Mouse (Mus musculus) left cerebral cortex, adult 9 months (tissue): Measurements from ENCODE around the gene Mief2.

ENCODE experiments used
- DNase-seq, 2 experiments: peaks; one replicate each; pipeline ENCODE4 v3.0.0; 2022; ENCODE audit warnings: low spot score in 2 of 2

The Mief2 gene

GRCm38 (mm10) chr11:60728260-60728761 lies at the start of gene Mief2:
Gene Mief2, plus strand, starts transcription at chr11:60728398.
- DNase-seq: peak; percentile 85 to 94

- no peak for DNase-seq
Observed at GRCm38 (mm10) chr11:60696165-60696564, 32.0 kb upstream of the Mief2 start.

GRCm38 (mm10) chr11:60697561-60697960 lies 30.6 kb upstream of the Mief2 start:
- DNase-seq: no peak

DNA sequence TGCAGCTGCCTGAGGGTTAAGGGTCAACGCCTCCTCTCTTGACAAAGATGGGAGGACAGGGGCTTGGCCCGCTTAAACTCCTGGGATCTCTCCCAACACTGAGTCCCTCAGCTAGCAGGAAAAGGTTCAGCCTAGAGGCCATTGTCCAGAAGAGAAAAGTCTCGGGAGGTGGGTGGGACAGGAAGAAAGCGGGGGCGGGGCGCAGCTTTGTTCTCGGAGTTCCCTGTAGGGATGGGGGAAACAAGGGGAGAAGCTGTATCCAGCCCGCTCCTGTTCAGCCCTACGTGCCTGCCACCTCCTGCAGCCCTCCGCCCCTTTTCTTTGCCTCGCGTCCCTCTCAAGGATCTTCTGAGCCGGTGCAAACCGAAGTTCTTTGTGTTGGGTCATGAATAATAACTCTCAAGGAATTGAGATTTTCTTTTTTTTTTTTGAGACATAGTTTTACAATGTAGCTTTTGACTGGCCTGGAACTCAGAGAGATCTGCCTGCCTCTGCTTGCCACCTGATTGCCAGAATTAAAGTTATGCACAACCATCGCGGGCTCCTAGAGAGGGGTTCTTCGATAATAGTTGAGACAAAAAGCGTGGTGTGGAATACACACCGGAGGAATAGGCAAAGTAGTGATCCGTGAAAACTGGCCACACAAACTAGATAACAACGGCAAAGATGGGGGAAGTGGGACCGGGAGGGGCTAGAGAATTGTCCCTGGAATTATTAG lies 29.2 kb upstream of the Mief2 start:
- DNase-seq: peak; percentile 11 to 22

- DNase-seq: peak in 1 of 2 experiments; percentile 79
Observed at GRCm38 (mm10) chr11:60699524-60700075, 28.6 kb upstream of the Mief2 start, which contains the start of gene Llgl1. Gene Llgl1, plus strand, starts transcription at chr11:60699723.

GRCm38 (mm10) chr11:60700320-60701185 lies 27.6 kb upstream of the Mief2 start:
- DNase-seq: peak in 1 of 2 experiments; percentile 10

- DNase-seq: peak in 1 of 2 experiments; percentile 7
Observed at GRCm38 (mm10) chr11:60701611-60702010, 26.6 kb upstream of the Mief2 start.

- peak in 1 of 2 experiments; percentile 80 for DNase-seq
Observed at GRCm38 (mm10) chr11:60703131-60703530, 25.1 kb upstream of the Mief2 start.

DNA sequence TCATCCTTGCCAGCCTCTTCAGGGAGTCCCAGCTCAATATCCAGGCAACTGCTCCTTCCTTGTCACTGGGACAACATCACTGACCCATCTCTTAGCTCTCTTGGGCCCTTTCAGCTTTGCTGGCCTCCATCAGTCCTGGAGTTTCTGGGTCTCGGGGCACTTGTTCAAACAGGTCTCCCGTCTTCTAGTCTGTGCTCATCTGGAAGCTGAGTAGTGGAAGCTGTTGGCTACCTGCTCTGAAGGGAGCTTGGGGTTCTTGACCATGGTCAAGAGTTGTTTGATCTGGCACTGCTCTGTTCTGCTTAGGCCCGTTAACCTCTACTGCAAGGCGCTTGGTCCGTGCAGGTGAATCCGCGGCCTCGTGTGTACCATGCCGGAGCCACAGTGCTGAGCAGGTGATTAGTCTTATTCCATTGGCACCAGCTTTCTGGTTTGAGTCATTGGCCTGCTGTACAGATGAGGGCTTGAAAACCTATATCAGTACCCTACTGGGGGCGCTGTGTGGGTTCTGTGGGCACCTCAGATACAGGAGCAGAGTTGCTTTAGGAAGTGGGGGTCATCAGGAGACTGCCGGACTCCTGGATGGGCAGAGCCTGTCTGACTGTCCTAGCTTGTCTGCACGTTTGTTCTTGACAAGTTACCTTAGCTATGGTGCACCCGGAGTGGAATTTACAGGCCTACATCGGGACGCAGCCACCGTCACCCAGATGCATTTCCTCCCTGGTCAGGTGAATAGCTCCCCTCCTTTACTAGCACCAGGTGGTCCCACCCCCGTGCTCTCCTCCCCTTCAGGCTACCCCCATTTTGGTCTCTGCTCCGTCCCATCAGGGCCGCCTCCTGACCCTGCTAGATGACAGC lies 23.9 kb upstream of the Mief2 start:
- peak in 1 of 2 experiments; percentile 3 for DNase-seq

DNA sequence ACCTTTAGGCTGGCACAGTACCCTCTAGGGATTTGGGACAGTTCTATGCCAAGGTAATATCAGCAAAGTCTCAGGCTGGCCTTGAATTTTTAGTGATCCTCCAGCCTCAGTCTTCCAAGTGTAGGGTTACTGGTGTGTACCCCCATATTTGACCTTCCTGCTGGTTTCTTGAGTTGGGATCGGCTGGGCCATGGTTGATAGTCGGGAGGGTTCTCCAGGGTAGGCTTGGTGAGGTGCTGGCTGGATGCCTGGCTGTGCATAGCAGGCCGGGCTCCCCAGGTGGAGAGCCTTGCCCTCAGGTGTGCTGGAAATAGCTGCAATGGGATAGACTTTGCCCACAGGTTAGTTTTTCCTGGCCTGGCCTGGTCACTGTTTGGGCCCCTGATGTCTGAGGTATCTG lies 22.9 kb upstream of the Mief2 start:
- DNase-seq: no peak

DNA sequence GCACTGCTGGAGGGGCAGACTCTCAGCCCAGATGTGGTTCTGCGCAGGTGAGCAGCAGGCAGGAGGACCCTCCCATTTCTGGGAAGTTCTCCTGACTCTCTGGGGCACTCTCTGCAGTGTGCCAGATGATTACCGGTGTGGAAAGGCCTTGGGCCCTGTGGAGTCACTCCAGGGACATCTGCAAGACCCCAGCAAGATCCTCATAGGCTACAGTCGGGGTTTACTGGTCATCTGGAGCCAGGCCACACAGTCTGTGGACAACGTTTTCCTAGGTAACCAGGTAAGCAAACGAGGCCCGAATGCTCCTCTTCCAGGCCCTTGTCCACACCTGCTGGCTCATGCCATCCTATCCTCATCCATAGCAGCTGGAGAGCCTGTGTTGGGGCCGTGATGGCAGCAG lies 22.1 kb upstream of the Mief2 start:
- peak; percentile 0 to 1 for DNase-seq

DNA sequence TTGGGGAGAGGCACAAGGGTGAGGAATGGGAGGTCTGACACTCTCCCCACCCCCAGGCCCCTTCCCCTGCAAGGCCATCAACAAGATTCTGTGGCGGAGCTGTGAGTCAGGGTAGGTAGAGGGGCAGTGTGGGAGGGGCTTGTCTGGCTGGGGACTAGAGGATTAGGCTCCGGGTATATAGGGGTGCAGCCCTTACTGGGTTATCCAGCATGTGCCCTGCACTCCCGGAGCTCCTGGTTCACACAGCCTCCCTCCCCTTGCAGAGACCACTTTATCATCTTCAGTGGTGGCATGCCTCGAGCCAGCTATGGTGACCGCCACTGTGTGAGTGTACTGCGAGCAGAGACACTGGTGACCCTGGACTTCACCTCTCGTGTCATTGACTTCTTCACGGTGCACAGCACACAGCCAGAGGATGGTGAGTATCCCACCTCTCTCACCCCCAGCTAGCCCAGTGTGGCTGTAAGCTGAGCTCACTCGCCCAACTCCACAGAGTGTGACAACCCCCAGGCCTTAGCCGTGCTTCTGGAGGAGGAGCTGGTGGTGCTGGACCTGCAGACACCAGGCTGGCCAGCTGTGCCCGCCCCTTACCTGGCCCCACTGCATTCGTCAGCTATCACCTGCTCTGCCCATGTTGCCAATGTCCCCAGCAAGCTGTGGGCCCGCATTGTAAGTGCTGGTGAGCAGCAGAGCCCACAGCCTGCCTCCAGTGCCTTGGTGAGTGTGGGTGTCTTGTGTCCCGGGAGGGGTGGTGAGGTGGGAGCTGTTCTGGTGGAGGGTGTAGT lies 21.3 kb upstream of the Mief2 start:
- peak; percentile 7 to 21 for DNase-seq

DNA sequence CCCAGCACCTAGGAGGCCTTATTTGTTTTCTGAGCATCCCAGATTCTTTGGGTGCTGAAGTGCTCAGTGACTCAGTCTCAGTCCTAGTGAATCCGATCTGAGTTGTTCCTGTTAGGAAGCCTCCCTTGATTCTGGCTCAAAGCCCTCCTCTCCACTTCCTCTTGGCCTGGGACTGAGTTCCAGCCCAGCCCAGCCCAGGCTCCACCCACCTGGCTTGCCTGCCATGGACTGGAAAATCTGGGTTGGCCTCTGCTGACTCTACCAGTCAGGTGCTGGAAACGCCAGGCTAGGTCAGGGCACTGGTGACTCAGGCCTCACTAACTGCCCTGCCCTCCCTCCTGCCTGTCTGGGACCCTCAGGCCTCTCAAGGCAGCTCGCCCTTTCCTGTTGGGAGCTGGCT lies 20.5 kb upstream of the Mief2 start:
- DNase-seq: peak; percentile 3 to 50

DNA sequence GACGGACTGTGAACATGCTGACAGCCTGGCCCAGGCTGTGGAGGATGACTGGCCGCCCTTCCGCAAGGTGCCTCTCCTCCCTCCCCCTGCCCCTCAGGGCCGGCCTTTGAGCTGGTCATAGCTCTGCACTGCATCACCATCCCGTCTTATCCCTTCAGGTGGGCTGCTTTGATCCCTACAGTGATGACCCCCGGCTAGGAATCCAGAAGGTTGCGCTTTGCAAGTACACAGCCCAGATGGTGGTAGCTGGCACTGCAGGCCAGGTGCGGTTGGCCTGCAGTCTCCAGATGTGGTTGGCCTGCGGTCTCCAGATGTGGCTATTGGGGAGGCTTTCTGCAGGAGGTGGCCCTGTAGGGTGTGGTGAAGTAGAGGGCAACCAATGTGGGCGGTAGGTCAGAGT lies 19.6 kb upstream of the Mief2 start:
- DNase-seq: peak; percentile 0 to 2

- DNase-seq: peak in 1 of 2 experiments; percentile 1
Observed at GRCm38 (mm10) chr11:60709481-60710465, 18.4 kb upstream of the Mief2 start.

- no peak for DNase-seq
Observed at GRCm38 (mm10) chr11:60711218-60711617, 17.0 kb upstream of the Mief2 start.

DNA sequence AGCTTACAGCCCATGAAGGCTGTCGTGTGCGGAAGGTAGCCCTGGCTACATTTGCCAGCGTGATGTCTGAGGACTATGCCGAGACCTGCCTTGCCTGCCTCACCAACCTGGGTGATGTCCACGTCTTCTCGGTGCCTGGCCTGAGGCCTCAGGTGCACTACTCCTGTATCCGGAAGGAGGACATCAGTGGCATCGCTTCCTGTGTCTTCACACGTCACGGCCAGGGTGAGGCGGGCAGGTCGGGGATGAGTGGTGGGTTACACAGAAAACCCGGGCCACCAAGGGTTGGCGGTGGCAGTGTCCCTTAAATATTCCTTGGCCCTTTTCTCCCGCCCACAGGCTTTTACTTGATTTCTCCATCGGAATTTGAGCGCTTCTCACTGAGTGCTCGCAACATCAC lies 16.2 kb upstream of the Mief2 start:
- no peak for DNase-seq

DNA sequence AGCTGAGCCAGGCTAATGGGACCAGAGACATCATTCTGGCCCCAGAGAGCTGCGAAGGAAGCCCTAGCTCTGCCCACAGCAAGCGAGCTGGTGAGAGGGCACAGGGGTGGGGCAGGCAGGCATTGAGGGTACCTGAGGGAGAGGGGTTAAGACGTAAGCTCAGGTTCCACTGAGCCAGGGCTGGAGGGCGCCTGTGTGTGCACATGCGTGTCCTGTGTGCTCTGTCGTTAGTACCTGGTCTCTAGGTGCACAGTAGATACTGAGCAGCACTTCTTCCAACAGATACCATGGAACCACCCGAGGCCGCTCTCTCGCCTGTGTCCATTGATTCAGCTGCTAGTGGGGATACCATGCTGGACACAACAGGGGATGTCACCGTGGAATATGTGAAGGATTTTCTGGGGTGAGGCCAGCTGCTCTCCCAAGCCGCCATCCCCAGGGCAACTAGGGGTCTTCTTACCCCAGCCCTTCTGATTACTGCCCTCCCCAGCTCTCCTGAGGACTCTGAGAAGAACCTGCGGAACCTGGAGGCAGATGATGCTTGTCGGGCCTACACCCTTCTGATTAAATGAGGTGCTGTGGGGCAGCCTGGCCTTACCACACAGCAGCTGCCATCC lies 15.5 kb upstream of the Mief2 start:
- no peak for DNase-seq

DNA sequence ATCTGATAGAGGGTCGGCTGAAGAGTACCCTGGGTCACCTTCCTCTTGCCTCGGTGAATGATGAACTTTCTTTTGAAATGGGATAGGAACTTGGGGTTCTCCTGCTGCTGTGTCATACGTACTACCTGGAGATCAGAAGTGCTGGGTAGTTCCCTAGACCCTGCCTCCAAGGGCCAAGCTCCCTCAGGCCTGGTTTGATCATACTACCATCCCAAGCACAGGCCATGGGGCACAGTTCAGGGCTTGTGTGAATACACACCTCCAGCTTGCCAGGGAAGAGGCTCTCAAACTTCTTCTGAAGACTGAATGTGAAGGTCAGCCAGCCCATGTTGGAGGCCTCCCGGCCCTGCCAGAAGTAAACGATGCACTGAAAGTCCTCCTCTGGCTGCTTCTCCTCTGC lies 12.4 kb upstream of the Mief2 start:
- no peak for DNase-seq
